Mouse (Mus musculus): ENCODE results near the gene Qtrt1. TPM values are rescaled to one million over a fixed set of nuclear protein-coding genes. Genes with fewer than 3 reads are reported as not detected.

Gene Qtrt1
- 10 to 100 TPM; 15.2 to 17.4 TPM for total RNA-seq (2023)

GRCm38 (mm10) chr9:21411669-21412550, at the start of gene Qtrt1:
Qtrt1 (plus strand) TSS chr9:21411837.

GRCm38 (mm10) chr9:21367357-21368111, 44.1 kb upstream of the Qtrt1 start, which contains the start of gene Ilf3:
Ilf3 (plus strand) TSS chr9:21367871.

GRCm38 (mm10) chr9:21424631-21425555, 13.3 kb downstream of the Qtrt1 start, which contains the start of gene Dnm2:
Dnm2 (plus strand) TSS chr9:21424908.

Other genes with a start within 250 kb of the Qtrt1 start
- gene Pde4a, start 246.1 kb upstream of the Qtrt1 start, total RNA-seq (2023) = 1 to 10 TPM; 5.7 to 7.2 TPM
- gene Keap1, start 172.5 kb upstream of the Qtrt1 start, total RNA-seq (2023) = 10 to 100 TPM; 25.5 to 28.8 TPM
- 1 to 10 TPM; 2.3 to 3.9 TPM for gene S1pr5, start 163.4 kb upstream of the Qtrt1 start, total RNA-seq (2023)
- gene Atg4d, start 146.5 kb upstream of the Qtrt1 start, total RNA-seq (2023) = 10 to 100 TPM; 42.2 to 45.0 TPM
- gene Kri1, start 123.9 kb upstream of the Qtrt1 start, total RNA-seq (2023) = 10 to 100 TPM; 92.2 to 97.0 TPM
- gene Cdkn2d, start 120.4 kb upstream of the Qtrt1 start, total RNA-seq (2023) = 100 to 1,000 TPM; 105 to 122 TPM
- 1 to 10 TPM; 3.4 to 4.2 TPM for gene Ap1m2, start 99.5 kb upstream of the Qtrt1 start, total RNA-seq (2023)
- gene Slc44a2, start 91.1 kb upstream of the Qtrt1 start, total RNA-seq (2023) = 100 to 1,000 TPM; 130 to 139 TPM
- gene Ilf3, start 44.0 kb upstream of the Qtrt1 start, total RNA-seq (2023) = 10 to 100 TPM; 33.6 to 41.6 TPM
- gene Dnm2, start 13.1 kb downstream of the Qtrt1 start, total RNA-seq (2023) = 100 to 1,000 TPM; 226 to 246 TPM
- 1 to 10 TPM; 5.6 to 6.5 TPM for gene Tmed1, start 98.4 kb downstream of the Qtrt1 start, total RNA-seq (2023)
- 100 to 1,000 TPM; 219 to 227 TPM for gene AB124611, start 114.3 kb downstream of the Qtrt1 start, total RNA-seq (2023)
- 10 to 100 TPM; 34.6 to 37.5 TPM for gene Carm1, start 135.1 kb downstream of the Qtrt1 start, total RNA-seq (2023)
- gene Timm29, start 180.9 kb downstream of the Qtrt1 start, total RNA-seq (2023) = 10 to 100 TPM; 17.7 to 18.5 TPM
- gene Yipf2, start 181.0 kb downstream of the Qtrt1 start, total RNA-seq (2023) = 1 to 10 TPM; 8.5 to 9.1 TPM
- 10 to 100 TPM; 56.3 to 60.9 TPM for gene Smarca4, start 204.3 kb downstream of the Qtrt1 start, total RNA-seq (2023)

All from neutrophil, adult 83 days (primary cell).